Mouse (Mus musculus): ENCODE results near the gene Calr4.

Calr4 gene

DNA sequence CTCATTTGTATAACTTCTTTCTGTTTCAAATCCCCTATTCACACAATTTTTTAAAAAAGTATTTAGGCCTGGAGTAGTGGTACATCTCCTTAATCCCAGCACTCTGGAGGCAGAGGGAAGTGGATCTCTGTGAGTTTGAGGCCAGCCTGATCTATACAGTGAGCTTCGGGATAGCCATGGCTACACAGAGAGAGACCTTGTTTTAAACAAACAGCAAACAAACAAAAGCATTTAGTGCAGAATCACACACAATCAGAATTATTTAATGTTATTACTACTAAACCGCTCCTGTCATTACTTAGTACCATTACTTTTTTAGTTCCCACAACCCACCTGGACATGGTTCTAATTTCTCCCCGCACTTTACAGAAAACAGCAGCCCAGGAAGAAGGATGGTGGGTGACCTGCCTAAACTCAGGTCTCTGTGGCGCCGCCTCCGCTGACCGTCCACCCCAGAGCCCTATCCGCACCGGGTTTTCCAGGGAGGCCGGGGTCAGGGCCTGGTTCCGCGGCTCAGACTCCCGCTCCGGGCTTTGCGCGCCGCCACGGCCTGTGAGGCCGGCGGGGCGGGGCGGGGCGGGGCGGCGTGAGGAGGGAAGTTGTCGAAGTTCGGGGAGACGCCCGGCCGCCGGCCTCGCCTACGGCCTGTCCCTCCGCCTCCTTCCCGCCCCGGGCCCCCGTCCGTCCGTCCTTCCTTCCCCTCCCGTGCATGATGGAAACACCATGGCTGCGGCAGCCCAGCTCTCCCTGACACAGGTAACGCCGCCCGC is 45.6 kb downstream of the Calr4 start, which contains the start of gene Eps15:
Gene Eps15, plus strand, starts transcription at position 580 of the 770 bp plus-strand sequence.
- peak; percentile 95 for DNase-seq (ENCODE audit: low spot score)

DNA sequence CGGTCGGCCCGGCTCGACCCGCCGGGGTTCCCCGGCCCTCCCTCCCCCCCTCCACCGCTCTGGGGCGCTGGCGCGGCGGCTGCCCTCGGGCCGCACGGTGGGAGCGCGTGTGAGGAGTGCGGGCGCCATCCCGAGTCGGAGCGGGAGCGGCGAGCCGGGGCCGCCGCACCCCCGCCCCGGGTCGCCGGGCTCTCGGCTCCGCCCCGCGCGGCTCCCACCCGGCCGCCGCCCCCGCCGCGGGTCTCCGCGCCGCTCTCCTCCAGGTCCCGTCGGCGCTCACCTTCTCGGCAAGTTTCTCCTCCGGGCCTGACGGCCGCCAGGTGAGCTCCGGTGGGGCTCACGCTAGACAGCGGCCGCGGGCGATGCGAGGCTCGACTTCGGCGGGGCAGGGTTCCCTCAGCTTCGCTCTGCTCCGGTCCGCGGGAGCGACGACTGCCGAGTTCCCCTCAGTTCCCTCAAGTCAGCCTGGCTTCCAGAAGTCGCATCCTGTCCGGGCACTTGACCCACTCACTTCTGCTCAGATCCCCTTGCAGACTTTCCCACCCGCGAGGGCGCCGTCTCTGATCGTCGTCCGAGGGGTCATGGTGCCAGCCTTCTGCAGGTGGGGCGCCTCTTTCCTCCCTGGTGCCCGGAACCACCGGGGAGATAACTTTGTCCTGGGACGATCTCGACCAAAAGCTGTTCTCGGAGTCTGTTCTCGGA is 46.3 kb downstream of the Calr4 start:
- DNase-seq (ENCODE audit: low spot score), result no peak

DNA sequence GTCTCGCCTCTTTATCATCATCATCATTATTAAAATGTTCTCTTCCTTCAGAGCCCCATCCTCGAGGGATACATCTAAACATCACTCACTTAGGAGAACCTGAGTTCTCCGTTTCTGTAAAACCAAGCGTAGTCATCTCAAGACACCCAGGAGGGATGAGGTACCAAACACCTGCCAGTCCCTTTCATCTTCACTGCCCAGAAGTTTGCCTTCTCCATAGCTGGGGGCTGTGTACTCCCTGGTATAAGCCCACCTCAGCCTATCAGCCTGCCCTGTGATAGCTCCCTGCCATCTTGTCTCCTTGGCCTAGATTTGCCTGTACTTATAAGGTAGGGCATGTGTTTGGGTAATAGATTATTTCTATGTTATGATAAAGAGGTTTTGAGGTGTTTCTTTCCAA is 46.9 kb downstream of the Calr4 start:
- no peak for DNase-seq (ENCODE audit: low spot score)

DNA sequence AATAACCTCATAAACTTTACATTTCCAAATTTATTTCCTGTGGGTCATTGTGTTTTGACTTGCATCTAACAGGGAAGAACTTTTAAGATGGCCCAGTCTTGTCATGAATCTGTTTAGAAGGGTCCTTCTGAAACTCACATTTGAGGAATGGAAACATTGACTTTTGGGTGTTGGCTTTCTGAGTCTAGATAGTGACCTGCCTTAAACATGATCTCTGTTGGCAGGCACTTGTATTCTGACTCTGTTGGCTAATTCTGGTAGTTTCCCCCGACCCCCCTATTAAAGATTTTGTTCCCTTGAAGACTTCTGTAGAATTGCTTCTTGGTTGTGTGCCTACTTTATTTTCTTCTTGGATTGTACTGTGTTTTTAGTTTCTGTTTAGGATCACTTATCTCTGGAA is 47.7 kb downstream of the Calr4 start:
- no peak for DNase-seq (ENCODE audit: low spot score)

DNA sequence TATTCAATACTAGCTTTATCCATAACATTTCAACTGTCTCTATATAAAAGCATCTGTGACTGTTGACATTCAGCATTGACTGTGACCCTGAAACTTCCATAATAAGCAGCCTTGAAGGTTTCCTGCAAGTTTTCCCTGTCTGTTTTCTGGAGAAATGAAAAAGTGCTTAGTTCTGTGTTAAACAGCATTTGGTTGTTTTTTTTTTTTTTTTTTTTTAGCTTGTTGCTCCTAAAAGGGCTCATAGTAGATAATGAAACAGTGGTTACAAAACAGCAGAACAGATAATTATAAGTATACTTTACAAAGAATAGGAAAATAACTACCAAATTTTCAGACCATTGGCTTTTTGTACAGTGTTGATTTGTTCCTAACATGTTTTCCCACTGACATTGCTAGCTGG is 60.3 kb downstream of the Calr4 start:
- no peak for DNase-seq (ENCODE audit: low spot score)

DNA sequence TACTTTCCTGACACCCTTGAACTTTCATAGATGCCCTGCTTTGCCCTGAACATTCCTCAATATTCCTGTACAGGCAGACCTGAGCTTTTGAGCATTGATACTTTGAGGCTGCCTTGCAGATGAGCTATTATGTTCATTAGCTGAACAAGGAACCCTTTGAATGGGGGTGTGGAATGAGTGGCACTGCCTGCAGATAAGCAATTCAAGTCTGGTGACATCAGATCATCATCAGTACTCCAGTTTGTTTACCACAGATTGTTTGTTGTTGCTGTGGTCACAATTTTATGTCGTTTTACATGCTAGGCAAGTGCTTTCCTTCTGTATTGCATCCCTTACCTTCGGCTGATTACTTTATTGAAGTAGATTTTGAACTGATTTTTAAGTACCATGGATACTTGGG is 62.2 kb downstream of the Calr4 start:
- no peak for DNase-seq (ENCODE audit: low spot score)

DNA sequence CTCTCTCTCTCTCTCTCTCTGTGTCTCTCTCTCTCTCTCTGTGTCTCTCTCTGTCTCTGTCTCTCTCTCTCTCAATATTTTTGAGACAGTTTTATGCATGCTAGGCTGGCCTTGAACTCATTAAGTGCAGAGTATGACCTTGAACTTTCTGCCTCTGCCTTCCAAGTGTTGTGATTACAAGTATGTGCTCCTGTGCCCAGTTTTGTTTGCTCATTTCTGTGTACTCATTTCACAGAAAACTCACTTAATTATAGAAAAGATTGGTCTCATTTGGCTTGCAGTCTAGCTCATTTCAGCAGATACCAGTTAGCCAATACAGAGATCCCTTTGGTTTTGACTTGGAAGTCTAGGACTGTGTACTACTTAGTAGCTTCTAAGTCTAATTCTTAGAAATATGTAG is 64.9 kb downstream of the Calr4 start:
- DNase-seq (ENCODE audit: low spot score), result no peak

Data from ovary, postnatal 36 days (tissue).